Mouse (Mus musculus): ENCODE data around the gene Ankrd45. TPM values are rescaled to one million over a fixed set of nuclear protein-coding genes. Genes with fewer than 3 reads are reported as not detected.
"Not testable (repeated sequence)": the region's sequence is repeated elsewhere in the genome, so short reads cannot be mapped to it uniquely, and the experiment has no call there.

The Ankrd45 gene
- polyA plus RNA-seq, 1 experiment from 2014 or later = 5.3 TPM

DNA sequence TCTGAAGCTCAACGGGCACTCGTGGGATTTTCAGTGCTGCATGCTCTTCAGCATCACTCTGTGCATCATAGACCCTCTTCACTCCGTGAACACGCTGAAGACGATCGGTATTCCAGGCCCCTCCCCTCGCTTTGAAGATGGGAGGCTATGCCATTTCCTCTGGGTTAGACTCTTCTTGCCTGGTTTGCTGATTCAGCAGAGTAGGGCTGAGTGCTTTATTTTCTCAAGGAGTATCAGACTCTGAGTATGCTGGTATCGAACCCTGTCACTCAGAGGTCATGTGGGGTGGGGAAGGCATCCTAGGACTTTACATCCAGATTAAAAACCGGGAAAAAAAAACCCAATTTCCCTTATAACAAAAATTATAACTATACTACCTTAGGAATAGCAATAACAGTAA is 39.9 kb downstream of the Ankrd45 start:
- Histone ChIP-seq H3K9ac (replicated peaks; ENCODE audit: low read length) (no peak overlapping the region), H3K4me3 (ENCODE audit: low read length) (no peak overlapping the region), H3K4me1 (ENCODE audit: insufficient read depth, low read length) (no peaks in the 10 kb centered on the region), H3K27me3 (ENCODE audit: insufficient read depth, low read length) (no peaks in the 10 kb centered on the region), H3K36me3 (ENCODE audit: insufficient read depth, low read length) (no peaks in the 10 kb centered on the region), H3K9me3 (ENCODE audit: low read length) (peaks cover 7% of the 10 kb centered on the region), H3K4me2 (replicated peaks; ENCODE audit: low read depth, low read length) (no peak overlapping the region), H3K27ac (ENCODE audit: low read length) (no peak overlapping the region)
- 73% methylated on average over 9 of the region's 9 CpGs for WGBS
- ATAC-seq (ENCODE audit: low FRiP score, low TSS enrichment) = no peak

DNA sequence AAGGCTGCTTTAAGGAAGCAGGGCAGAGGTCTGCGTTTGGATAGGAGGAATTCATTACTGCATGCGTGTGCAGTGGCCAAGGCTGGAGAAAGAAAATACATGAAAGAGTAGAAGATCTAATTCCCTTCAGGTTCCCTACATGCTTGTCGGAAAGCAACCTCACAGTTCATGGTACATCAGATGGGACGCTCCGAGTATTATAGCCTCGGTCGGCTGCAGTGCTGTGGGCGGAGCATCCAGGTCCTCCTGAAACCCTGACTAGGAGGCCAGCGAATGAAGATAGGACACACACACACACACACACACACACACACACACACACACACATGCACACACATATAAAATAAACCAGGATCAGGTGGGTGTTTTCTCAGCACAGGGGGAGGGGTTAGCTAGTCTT is 41.2 kb downstream of the Ankrd45 start:
- Histone ChIP-seq H3K27ac (ENCODE audit: low read length) (no peak overlapping the region), H3K4me2 (replicated peaks; ENCODE audit: low read depth, low read length) (peak overlapping the region; percentile 24), H3K27me3 (ENCODE audit: insufficient read depth, low read length) (no peaks in the 10 kb centered on the region), H3K4me3 (ENCODE audit: low read length) (no peak overlapping the region), H3K36me3 (ENCODE audit: insufficient read depth, low read length) (no peaks in the 10 kb centered on the region), H3K9ac (replicated peaks; ENCODE audit: low read length) (no peak overlapping the region), H3K9me3 (ENCODE audit: low read length) (peaks cover 6% of the 10 kb centered on the region), H3K4me1 (ENCODE audit: insufficient read depth, low read length) (no peaks in the 10 kb centered on the region)
- ATAC-seq (ENCODE audit: low FRiP score, low TSS enrichment) = peak; percentile 59
- WGBS = 33% methylated on average over 9 of the region's 9 CpGs

DNA sequence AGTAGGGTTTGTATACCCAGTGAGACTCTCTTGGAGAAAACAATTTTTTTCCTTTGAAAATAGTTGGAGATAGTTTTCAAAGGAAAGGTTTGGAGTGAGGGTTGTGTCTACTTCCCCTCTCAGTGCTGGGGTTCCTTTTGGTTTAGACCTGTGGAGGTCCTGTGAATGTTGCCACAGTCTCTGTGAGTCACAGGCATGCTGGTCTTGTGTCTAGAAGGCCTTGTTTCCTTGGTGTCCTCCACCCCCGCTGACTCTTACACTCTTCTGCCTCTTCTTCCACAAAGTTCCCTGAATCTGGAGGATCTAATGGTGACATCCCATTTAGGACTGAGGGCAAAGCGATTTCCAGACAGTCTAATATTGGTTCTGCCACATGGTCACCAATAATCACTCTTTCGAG is 42.9 kb downstream of the Ankrd45 start:
- no peak for ATAC-seq (ENCODE audit: low FRiP score, low TSS enrichment)
- 91% methylated on average over 3 of the region's 3 CpGs for WGBS
- Histone ChIP-seq H3K4me2 (replicated peaks; ENCODE audit: low read depth, low read length) (no peak overlapping the region), H3K9me3 (ENCODE audit: low read length) (peaks cover 3% of the 10 kb centered on the region; the same call in 1 of the 2 replicates), H3K9ac (replicated peaks; ENCODE audit: low read length) (no peak overlapping the region), H3K27me3 (ENCODE audit: insufficient read depth, low read length) (no peaks in the 10 kb centered on the region), H3K36me3 (ENCODE audit: insufficient read depth, low read length) (no peaks in the 10 kb centered on the region), H3K27ac (ENCODE audit: low read length) (no peak overlapping the region), H3K4me1 (ENCODE audit: insufficient read depth, low read length) (no peaks in the 10 kb centered on the region), H3K4me3 (ENCODE audit: low read length) (no peak overlapping the region)

DNA sequence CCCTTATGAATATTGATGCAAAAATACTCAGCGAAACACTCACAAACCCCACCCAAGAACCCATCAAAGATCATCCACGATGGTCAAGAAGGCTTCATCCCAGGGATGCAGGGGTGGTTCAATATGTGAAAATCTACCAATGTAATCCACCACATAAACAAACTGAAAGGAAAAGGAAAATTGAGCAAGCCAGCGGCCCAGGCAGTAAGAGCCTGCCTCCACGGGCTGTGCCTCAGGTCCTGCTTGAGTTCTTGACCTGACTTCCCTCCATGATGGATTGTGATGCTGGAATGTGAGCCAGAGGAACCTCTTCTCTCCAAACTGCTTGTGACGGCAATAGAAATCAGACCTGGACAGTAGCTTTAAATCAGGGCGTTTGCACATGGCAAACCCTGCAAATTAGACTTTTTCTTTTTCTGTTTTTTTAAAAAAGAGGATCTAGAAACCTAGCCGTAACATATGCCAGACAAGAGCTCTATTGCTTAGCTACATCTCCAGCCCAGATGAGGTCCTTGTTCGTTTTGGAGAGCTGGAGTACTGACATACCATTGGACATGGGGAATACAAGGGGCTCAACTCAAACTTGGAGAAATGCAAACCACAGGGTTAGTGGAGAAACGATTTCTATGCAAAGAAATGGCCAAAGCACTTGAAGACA is 47.9 kb downstream of the Ankrd45 start:
- ATAC-seq (ENCODE audit: low FRiP score, low TSS enrichment) = no peak

DNA sequence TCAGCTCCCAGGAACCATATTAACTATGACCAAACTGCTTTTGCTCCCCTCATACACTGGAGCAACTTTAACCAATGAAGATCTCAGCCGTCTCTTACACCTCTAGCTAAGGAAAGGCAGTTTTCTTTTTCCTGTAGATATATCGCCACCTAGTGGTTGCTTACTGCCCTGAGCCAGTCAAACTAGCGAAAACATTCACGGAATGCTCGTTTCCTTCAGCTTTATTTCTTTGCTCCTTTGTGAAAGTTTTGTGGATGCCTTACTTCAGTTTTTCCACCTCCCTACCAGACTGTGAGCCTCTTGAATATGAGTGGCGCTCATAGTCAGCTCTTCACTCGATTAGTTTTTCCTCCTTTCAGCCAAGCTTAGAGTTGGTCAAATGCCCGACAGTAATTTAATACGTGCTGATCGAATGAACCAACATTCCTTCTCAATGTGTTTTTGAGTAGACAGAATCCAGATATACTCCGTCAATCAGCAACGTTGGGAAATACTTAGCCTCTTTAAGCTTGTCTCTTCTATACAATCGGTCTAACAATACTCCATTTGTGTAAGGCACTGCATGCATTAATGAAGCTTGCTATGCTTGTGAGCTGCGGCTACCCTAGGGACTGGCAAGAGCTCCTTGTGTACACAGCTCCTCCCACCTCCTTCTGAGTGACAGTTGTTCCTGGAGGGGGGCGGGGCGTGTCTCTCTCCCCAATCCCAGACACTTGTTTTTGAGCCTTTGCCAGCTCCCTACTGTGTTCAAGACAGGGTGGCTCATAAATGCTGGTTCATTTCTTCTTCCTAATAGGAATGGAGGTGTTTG is 53.3 kb downstream of the Ankrd45 start:
- peak overlapping the region; percentile 59 for H3K4me2 ChIP-seq (replicated peaks; ENCODE audit: low read depth, low read length)
- peaks cover 2% of the 10 kb centered on the region; the same call in 1 of the 2 replicates for H3K27me3 ChIP-seq (ENCODE audit: insufficient read depth, low read length)
- peak; percentile 98 for ATAC-seq (ENCODE audit: low FRiP score, low TSS enrichment)
- H3K36me3 ChIP-seq (ENCODE audit: insufficient read depth, low read length) = no peaks in the 10 kb centered on the region
- 0 out of 2 replicates have a peak overlapping the region, but pooled peaks have one; percentile 2 for H3K27ac ChIP-seq (ENCODE audit: low read length)
- H3K9me3 ChIP-seq (ENCODE audit: low read length) = no peaks in the 10 kb centered on the region
- under 1% methylated on average over 16 of the region's 16 CpGs for whole genome bisulfite sequencing
- H3K9ac ChIP-seq (replicated peaks; ENCODE audit: low read length) = peak overlapping the region; percentile 55
- H3K4me1 ChIP-seq (ENCODE audit: insufficient read depth, low read length) = peaks cover 4% of the 10 kb centered on the region; the same call in 1 of the 2 replicates
- H3K4me3 ChIP-seq (ENCODE audit: low read length) = peak overlapping the region; percentile 45

More for the DNA sequence above, 47.9 kb downstream of the Ankrd45 start:
- Histone ChIP-seq H3K9ac (replicated peaks; ENCODE audit: low read length) (no peak overlapping the region), H3K4me1 (ENCODE audit: insufficient read depth, low read length) (no peaks in the 10 kb centered on the region), H3K9me3 (ENCODE audit: low read length) (peaks cover 3% of the 10 kb centered on the region; the same call in 1 of the 2 replicates), H3K4me2 (replicated peaks; ENCODE audit: low read depth, low read length) (no peak overlapping the region), H3K4me3 (ENCODE audit: low read length) (no peak overlapping the region), H3K36me3 (ENCODE audit: insufficient read depth, low read length) (no peaks in the 10 kb centered on the region), H3K27me3 (ENCODE audit: insufficient read depth, low read length) (peaks cover 2% of the 10 kb centered on the region; the same call in 1 of the 2 replicates), H3K27ac (ENCODE audit: low read length) (no peak overlapping the region)
- WGBS = 71% methylated on average over 9 of the region's 9 CpGs

DNA sequence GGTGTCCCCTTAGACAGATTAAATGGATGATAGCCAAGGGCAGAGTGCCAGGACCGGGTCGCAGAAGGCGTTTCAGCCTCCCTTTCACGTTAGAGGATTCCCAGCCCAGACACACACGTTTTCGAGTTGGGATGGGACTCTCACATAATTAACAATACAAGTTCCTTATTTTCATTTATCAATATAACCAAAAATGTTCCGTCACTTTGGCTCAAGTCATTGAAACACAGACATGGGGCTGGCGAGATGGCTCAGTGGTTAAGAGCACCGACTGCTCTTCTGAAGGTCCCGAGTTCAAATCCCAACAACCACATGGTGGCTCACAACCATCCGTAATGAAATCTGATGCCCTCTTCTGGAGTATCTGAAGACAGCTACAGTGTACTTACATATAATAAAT is 53.9 kb downstream of the Ankrd45 start:
- 53% methylated on average over 11 of the region's 11 CpGs for WGBS

DNA sequence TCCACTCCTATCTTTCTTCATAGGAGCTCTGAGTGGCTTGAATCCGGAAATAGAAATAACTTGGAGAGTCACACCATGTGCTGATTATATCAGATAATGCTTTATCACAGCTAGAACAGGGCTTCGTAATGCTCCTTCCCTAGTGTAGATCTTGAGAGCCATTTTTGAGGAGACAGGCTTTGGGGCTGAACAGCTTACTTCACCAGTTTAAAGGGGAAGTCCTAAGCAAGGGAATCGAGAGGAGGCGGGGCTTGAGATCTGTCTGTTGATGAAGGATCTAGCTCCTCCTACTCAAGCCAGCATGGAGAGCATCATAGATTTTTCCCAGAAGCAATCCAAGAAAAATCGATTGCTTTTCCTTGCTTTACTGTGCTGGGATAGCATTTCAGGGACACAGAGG is 57.4 kb downstream of the Ankrd45 start:
- H3K9me3 ChIP-seq (ENCODE audit: low read length) = no peaks in the 10 kb centered on the region
- H3K9ac ChIP-seq (replicated peaks; ENCODE audit: low read length) = no peak overlapping the region
- H3K36me3 ChIP-seq (ENCODE audit: insufficient read depth, low read length) = no peaks in the 10 kb centered on the region
- H3K27ac ChIP-seq (ENCODE audit: low read length) = no peak overlapping the region
- no peak overlapping the region for H3K4me2 ChIP-seq (replicated peaks; ENCODE audit: low read depth, low read length)
- no peak overlapping the region for H3K4me3 ChIP-seq (ENCODE audit: low read length)
- WGBS = 78% methylated on average over 5 of the region's 5 CpGs
- H3K27me3 ChIP-seq (ENCODE audit: insufficient read depth, low read length) = no peaks in the 10 kb centered on the region
- no peak for ATAC-seq (ENCODE audit: low FRiP score, low TSS enrichment)
- H3K4me1 ChIP-seq (ENCODE audit: insufficient read depth, low read length) = peaks cover 4% of the 10 kb centered on the region; the same call in 1 of the 2 replicates

More for the DNA sequence above, 53.9 kb downstream of the Ankrd45 start:
- H3K9ac ChIP-seq (replicated peaks; ENCODE audit: low read length); ATAC-seq (ENCODE audit: low FRiP score, low TSS enrichment); H3K27me3 ChIP-seq (ENCODE audit: insufficient read depth, low read length); H3K9me3 ChIP-seq (ENCODE audit: low read length); H3K27ac ChIP-seq (ENCODE audit: low read length); H3K36me3 ChIP-seq (ENCODE audit: insufficient read depth, low read length); H3K4me1 ChIP-seq (ENCODE audit: insufficient read depth, low read length): not testable (repeated sequence)
- Histone ChIP-seq H3K4me2 (replicated peaks; ENCODE audit: low read depth, low read length) (peak overlapping the region; percentile 59), H3K4me3 (ENCODE audit: low read length) (peak overlapping the region; percentile 45)

DNA sequence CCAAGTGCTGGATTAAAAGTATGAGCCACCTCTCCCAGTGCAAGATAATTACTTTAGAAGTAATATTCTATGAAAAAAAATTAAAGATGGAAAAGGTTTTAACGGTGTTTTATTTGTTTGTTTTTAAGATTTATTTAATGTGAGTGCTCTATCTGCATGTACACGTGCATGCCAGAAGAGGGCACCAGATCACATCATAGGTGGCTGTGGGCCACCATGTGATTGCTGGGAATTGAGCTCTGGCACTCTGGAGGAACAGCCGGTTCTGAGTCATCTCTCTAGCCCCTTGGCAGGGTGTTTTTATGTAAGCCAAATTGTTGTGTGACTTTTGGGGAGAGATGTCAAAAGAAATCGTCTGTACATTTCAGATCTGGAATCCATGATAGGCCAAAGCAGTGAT is 72.0 kb downstream of the Ankrd45 start:
- Histone ChIP-seq H3K4me2 (replicated peaks; ENCODE audit: low read depth, low read length) (no peak overlapping the region), H3K4me3 (ENCODE audit: low read length) (no peak overlapping the region), H3K9me3 (ENCODE audit: low read length) (no peaks in the 10 kb centered on the region), H3K27me3 (ENCODE audit: insufficient read depth, low read length) (no peaks in the 10 kb centered on the region), H3K36me3 (ENCODE audit: insufficient read depth, low read length) (no peaks in the 10 kb centered on the region), H3K9ac (replicated peaks; ENCODE audit: low read length) (no peak overlapping the region), H3K27ac (ENCODE audit: low read length) (no peak overlapping the region), H3K4me1 (ENCODE audit: insufficient read depth, low read length) (no peaks in the 10 kb centered on the region)
- WGBS = 25% methylated on average over 4 of the region's 4 CpGs
- no peak for ATAC-seq (ENCODE audit: low FRiP score, low TSS enrichment)

DNA sequence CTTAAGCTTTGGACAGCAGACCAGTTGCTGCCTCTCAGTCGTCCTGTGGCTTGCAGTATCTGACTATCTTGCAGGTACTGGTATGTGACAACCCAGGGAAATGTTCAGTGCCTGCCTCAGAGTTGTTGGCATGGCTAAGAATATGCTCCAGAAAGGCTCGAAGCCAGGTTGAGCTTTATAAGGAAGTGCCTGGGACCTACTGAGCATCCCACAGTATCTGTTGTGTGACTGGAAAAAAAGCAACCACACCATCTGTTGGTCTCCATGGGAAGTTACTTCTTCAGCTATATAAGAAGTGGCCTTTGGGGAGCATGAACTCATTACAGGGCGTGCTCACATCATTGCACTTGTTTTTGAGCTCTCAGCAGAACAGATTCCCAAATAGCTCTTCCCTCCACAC is 77.3 kb downstream of the Ankrd45 start:
- no peaks in the 10 kb centered on the region for H3K36me3 ChIP-seq (ENCODE audit: insufficient read depth, low read length)
- ATAC-seq (ENCODE audit: low FRiP score, low TSS enrichment) = no peak
- 66% methylated on average over 3 of the region's 3 CpGs for WGBS

More for the DNA sequence above, 77.3 kb downstream of the Ankrd45 start:
- H3K4me3 ChIP-seq (ENCODE audit: low read length) = no peak overlapping the region
- no peak overlapping the region for H3K4me2 ChIP-seq (replicated peaks; ENCODE audit: low read depth, low read length)
- peaks cover 3% of the 10 kb centered on the region; the same call in 1 of the 2 replicates for H3K4me1 ChIP-seq (ENCODE audit: insufficient read depth, low read length)
- no peak overlapping the region for H3K9ac ChIP-seq (replicated peaks; ENCODE audit: low read length)
- H3K9me3 ChIP-seq (ENCODE audit: low read length) = no peaks in the 10 kb centered on the region
- H3K27me3 ChIP-seq (ENCODE audit: insufficient read depth, low read length) = no peaks in the 10 kb centered on the region
- no peak overlapping the region for H3K27ac ChIP-seq (ENCODE audit: low read length)
